Mouse (Mus musculus) midbrain, embryonic 16.5 days (tissue): Measurements from ENCODE around the gene Klhdc10. TPM values are rescaled to one million over a fixed set of nuclear protein-coding genes. Genes with fewer than 3 reads are reported as not detected.
"Not testable (repeated sequence)": the region's sequence is repeated elsewhere in the genome, so short reads cannot be mapped to it uniquely, and the experiment has no call there.

ENCODE experiments used
- ATAC-seq: fragments of 200-750 bp; cut with Nextera tagmentation; 2 replicates; pipeline ENCODE4 v1.8.0; 2017; ENCODE audit warnings: moderate TSS enrichment
- H3K27ac ChIP-seq: fragments of 300-500 bp; sonication (generic); 2 replicates; pipeline ENCODE4 v1.5.1; 2014; ENCODE audit warnings: mild to moderate bottlenecking, low read length, mixed read lengths
- H3K27me3 ChIP-seq: fragments of 300-500 bp; sonication (generic); 2 replicates; pipeline ENCODE4 v1.6.1; 2014; ENCODE audit warnings: low read depth, low read length, mixed read lengths; ENCODE audit not compliant: control insufficient read depth, insufficient read depth
- H3K36me3 ChIP-seq: fragments of 300-500 bp; sonication (generic); 2 replicates; pipeline ENCODE4 v1.6.1; 2014; ENCODE audit warnings: mild to moderate bottlenecking, low read length, moderate library complexity, mixed read lengths; ENCODE audit not compliant: control insufficient read depth, insufficient read depth
- H3K4me1 ChIP-seq: fragments of 300-500 bp; sonication (generic); 2 replicates; pipeline ENCODE4 v1.6.1; 2014; ENCODE audit warnings: mild to moderate bottlenecking, low read length, mixed read lengths; ENCODE audit not compliant: control insufficient read depth, insufficient read depth
- H3K4me2 ChIP-seq: fragments of 300-500 bp; sonication (generic); 2 replicates; pipeline ENCODE4 v1.6.1; 2014; ENCODE audit warnings: mild to moderate bottlenecking, low read length, mixed read lengths
- H3K4me3 ChIP-seq: fragments of 300-500 bp; sonication (generic); 2 replicates; pipeline ENCODE4 v1.5.1; 2014; ENCODE audit warnings: low read depth, mild to moderate bottlenecking, low read length, moderate library complexity, mixed read lengths
- H3K9ac ChIP-seq: fragments of 300-500 bp; sonication (generic); 2 replicates; pipeline ENCODE4 v1.6.1; 2014; ENCODE audit warnings: low read depth, low read length, mixed read lengths
- H3K9me3 ChIP-seq: fragments of 300-500 bp; sonication (generic); replicated peaks from 2 replicates; pipeline ENCODE4 v1.6.1; 2014; ENCODE audit warnings: mild to moderate bottlenecking, low read length, mixed read lengths; ENCODE audit not compliant: control insufficient read depth, poor library complexity, severe bottlenecking
- WGBS: fragments of 180-500 bp; shearing (Covaris S2); extraction: QIAGEN DNeasy Blood & Tissue Kit; methylation state at CpG from one replicate; pipeline ENCODE4 v1.1.7; 2014; 5-methylcytosine and 5-hydroxymethylcytosine counted together
- polyA plus RNA-seq: library from polyadenylated mRNA; unstranded; fragments of >200 nt; fragmentation: Nextera tagmentation; extraction: Ambion mirVana; gene quantifications from 2 replicates; pipeline ENCODE4 v1.2.1, GENCODE M21; 2015

Gene Klhdc10
- polyA plus RNA-seq, 1 experiment from 2014 or later = 41.7 TPM

DNA sequence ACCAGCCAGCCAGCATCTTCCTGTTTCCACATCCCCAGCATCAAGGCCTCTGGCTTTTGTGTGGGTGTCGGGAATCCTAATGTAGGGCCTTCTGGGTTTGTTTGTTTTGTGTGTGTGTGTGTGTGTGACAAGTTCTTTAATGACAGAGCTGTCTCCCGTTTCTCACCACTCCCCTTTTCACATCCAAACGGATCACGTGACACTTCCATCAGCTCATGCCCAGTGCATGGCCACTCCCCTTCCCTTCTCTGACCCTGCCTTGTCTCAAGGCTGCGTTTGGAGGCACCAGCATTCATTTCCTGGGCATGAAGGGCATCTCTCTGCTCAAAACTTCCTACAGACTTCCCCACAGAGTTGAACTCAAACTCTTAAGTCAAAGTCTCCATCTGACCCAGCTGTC is 37.9 kb upstream of the Klhdc10 start:
- no peak overlapping the region for H3K27ac ChIP-seq
- no peaks in the 10 kb centered on the region for H3K9me3 ChIP-seq
- WGBS = 52% methylated on average over 5 of the region's 5 CpGs
- no peak for ATAC-seq
- H3K9ac ChIP-seq = no peak overlapping the region
- H3K4me3 ChIP-seq = no peak overlapping the region
- H3K27me3 ChIP-seq = no peaks in the 10 kb centered on the region
- H3K36me3 ChIP-seq = peaks cover 22% of the 10 kb centered on the region
- H3K4me1 ChIP-seq = no peaks in the 10 kb centered on the region
- H3K4me2 ChIP-seq = no peak overlapping the region

GRCm38 (mm10) chr6:30369291-30369690 is 32.4 kb upstream of the Klhdc10 start:
- Histone ChIP-seq H3K9me3 (no peaks in the 10 kb centered on the region), H3K27ac (no peak overlapping the region), H3K4me3 (no peak overlapping the region), H3K9ac (no peak overlapping the region), H3K27me3 (no peaks in the 10 kb centered on the region), H3K4me1 (no peaks in the 10 kb centered on the region), H3K36me3 (peaks cover 50% of the 10 kb centered on the region), H3K4me2 (no peak overlapping the region)
- ATAC-seq = no peak
- 90% methylated on average over 3 of the region's 3 CpGs for WGBS

DNA sequence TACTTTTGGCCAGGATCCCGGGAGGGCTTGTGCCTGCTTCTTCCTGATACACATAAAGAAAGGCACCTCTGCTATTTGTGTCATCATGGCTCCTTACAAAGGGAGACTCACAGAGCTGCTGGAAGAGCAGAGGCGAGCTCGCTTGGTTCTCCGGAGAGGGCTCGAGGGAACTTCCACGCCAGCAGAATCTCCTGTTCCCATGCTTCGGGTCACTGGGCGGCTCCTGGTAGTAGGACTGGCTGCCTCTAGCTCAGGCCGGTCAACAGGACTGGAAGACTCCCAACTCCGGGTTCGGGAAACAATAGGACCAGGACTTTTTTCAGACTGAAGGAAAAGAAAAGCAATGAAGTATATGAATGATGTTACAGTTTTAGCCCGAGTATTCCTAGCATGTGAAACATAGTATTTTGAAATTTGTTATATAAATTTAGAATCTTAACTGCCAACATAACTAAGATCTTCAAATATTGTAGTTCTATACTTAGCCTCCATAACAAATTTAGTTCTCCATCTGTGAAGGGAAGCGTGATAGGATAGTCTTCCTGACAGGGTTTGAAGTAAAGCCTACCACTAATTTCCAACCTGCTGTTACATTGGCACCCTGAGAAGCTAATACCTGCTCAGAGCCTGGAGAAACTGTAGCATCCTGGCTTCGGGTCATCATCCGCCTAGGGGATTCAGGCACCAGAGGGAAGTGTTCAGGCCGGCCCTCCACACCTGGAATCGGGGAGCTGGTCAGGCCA is 28.9 kb upstream of the Klhdc10 start:
- ATAC-seq = no peak
- 91% methylated on average over 17 of the region's 17 CpGs for WGBS
- H3K4me2 ChIP-seq = no peak overlapping the region
- H3K27me3 ChIP-seq = no peaks in the 10 kb centered on the region
- H3K9ac ChIP-seq = no peak overlapping the region
- no peaks in the 10 kb centered on the region for H3K4me1 ChIP-seq
- H3K9me3 ChIP-seq = no peaks in the 10 kb centered on the region
- H3K4me3 ChIP-seq = no peak overlapping the region
- H3K36me3 ChIP-seq = peaks cover 39% of the 10 kb centered on the region
- no peak overlapping the region for H3K27ac ChIP-seq

DNA sequence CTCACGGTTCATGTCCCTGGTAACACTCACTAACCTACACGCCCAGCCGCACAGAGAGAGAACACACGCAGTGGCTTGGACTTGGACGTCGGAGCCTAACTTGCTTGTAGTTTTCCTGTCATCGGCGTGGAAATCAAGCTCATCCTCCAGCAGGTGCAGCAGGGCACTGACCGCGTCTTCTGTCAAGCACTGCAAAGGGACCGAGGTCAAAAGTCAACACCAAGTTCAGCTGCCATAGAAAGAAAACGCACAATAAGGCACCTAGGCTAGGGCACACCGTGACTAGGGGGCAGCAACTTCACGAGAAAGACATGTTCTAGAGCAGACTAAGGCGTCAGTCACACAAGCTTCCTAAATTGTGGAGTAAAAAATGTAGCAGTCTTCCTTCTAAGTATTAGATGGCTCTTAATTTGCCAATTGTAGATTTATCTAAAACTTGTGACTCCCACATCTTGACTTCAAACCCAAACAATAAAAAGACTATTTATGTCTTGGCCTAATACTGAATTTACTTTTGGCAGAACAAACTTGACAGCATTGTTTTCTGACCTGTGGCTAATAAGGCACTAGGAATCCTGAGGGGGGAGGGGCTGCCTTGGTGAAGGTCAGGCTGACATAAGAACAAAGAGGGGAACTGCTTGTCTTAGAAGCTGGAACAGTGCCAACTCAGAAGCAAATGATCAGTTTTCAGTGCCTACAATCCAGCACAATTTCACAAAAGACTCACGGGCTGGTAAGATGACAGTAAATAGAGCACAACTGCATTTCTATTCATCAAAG is 26.7 kb upstream of the Klhdc10 start:
- no peak overlapping the region for H3K4me3 ChIP-seq
- no peak overlapping the region for H3K9ac ChIP-seq
- H3K9me3 ChIP-seq = no peaks in the 10 kb centered on the region
- WGBS = 88% methylated on average over 16 of the region's 16 CpGs
- no peak overlapping the region for H3K27ac ChIP-seq
- no peaks in the 10 kb centered on the region for H3K4me1 ChIP-seq
- H3K27me3 ChIP-seq = no peaks in the 10 kb centered on the region
- H3K36me3 ChIP-seq = peaks cover 31% of the 10 kb centered on the region
- no peak for ATAC-seq
- no peak overlapping the region for H3K4me2 ChIP-seq

DNA sequence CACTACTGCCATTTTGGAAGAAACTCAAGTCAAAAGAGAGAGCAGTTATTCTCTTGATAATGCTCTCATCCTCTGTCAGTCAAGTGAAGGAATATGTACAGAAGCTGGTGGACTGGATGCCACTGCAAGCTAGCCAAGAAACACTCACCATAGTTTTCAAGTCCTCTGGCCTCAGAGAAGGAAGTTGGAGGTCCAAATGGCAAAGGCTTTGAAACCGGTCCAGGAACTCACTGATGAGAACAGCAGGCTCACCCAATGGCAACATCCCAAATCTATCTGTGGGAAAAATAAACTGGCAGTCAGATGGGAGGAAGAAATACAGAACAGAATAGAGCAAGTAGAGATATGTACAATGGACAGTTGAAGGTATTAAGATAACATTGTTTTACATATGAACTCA is 25.9 kb upstream of the Klhdc10 start:
- Histone ChIP-seq H3K9me3 (no peaks in the 10 kb centered on the region), H3K4me3 (no peak overlapping the region), H3K27ac (no peak overlapping the region), H3K9ac (no peak overlapping the region), H3K27me3 (no peaks in the 10 kb centered on the region), H3K36me3 (peaks cover 33% of the 10 kb centered on the region), H3K4me2 (no peak overlapping the region), H3K4me1 (no peaks in the 10 kb centered on the region)
- WGBS = 84% methylated on average over 1 of the region's 1 CpGs
- no peak for ATAC-seq

- Histone ChIP-seq H3K9ac (no peak overlapping the region), H3K4me1 (no peaks in the 10 kb centered on the region), H3K27me3 (no peaks in the 10 kb centered on the region), H3K4me2 (no peak overlapping the region), H3K9me3 (no peaks in the 10 kb centered on the region), H3K27ac (no peak overlapping the region), H3K36me3 (peaks cover 31% of the 10 kb centered on the region), H3K4me3 (no peak overlapping the region)
- whole genome bisulfite sequencing = 69% methylated on average over 3 of the region's 3 CpGs
- no peak for ATAC-seq
Measured at GRCm38 (mm10) chr6:30381116-30381515, 20.6 kb upstream of the Klhdc10 start.

- Histone ChIP-seq H3K4me2 (peak overlapping the region; percentile 38), H3K4me3 (peak overlapping the region; percentile 68), H3K36me3 (peaks cover 12% of the 10 kb centered on the region), H3K9ac (peak overlapping the region; percentile 72)
- WGBS = 29% methylated on average over 4 of the region's 4 CpGs
- H3K27ac ChIP-seq, H3K4me1 ChIP-seq, H3K9me3 ChIP-seq, H3K27me3 ChIP-seq: not testable (repeated sequence)
- 0 out of 2 replicates have a peak, but pooled peaks have one; percentile 23 for ATAC-seq
Measured at GRCm38 (mm10) chr6:30390271-30390670, 11.4 kb upstream of the Klhdc10 start.

DNA sequence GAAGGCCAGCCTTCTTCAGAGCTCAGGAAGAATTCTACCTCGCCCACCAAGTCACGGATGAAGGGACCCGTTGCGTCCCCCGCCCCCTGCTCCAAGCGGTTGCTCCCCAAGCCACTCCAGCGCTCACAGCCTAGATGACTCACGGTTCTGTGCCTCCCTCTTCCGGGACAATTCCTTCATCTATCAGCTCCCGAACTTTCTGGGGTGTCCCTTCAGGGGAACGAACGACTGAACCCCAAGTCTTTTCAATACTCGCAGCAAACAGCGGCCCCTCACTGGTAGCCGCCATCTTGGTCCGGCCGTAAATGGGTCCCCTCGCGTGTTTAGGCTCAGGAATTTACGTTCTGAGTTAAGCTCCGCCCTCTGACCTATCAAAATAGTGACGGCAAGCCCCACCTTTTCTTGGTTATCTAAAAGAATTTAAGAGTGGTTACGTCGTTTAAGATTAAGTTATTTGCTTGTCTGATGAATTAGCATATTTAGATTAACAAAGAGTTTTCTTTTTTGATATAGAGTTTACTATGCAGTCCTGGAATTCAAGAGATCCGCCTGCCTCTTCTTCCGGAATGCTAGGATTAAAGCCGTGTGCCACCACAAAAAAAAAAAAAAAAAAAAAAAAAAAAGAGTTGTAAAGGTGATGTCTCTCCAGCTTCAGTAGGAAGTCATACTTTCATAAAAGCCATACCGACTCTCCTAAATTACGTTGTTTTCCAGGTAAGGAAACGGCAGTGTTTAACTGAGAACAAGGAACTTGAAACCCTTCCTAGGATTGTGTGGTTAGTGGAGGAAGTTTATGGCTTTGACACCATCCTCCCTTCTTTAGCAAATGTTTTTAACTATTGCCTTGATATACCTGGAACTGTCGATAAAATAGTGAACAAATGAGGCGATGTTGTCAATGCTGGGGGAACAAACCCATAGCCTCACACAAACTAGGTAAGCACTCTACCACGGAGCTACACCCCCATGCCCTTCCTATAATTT is 10.7 kb upstream of the Klhdc10 start, which contains the start of gene Zc3hc1:
Zc3hc1 (minus strand) TSS at position 315 of the 984 bp plus-strand sequence.
- Histone ChIP-seq H3K4me1 (no peaks in the 10 kb centered on the region), H3K9me3 (no peaks in the 10 kb centered on the region), H3K4me2 (peak within 1 kb of the TSS; percentile 38), H3K36me3 (peaks cover 5% of the 10 kb centered on the region), H3K4me3 (peak within 1 kb of the TSS; percentile 68), H3K9ac (peak within 1 kb of the TSS; percentile 72), H3K27ac (peak within 1 kb of the TSS; percentile 68; the same call in 1 of the 2 replicates), H3K27me3 (no peaks in the 10 kb centered on the region)
- 18% methylated on average over 33 of the region's 33 CpGs for WGBS
- ATAC-seq = peak; percentile 86
